Mouse (Mus musculus) limb, embryonic 15.5 days (tissue): ENCODE measurements around the gene Pcdh9. TPM values are rescaled to one million over a fixed set of nuclear protein-coding genes. Genes with fewer than 3 reads are reported as not detected.
"Not testable (repeated sequence)": the region's sequence is repeated elsewhere in the genome, so short reads cannot be mapped to it uniquely, and the experiment has no call there.

Source experiments
- ATAC-seq: fragments of 200-750 bp; cut with Nextera tagmentation; 2 replicates; pipeline ENCODE4 v1.8.0; 2017; ENCODE audit warnings: low read depth, moderate TSS enrichment; ENCODE audit not compliant: insufficient number of reproducible peaks, low FRiP score, low TSS enrichment
- H3K27ac ChIP-seq: fragments of 300-500 bp; sonication (generic); 2 replicates; pipeline ENCODE4 v1.5.1; 2015; ENCODE audit warnings: moderate library complexity, mild to moderate bottlenecking, inconsistent platforms
- H3K27me3 ChIP-seq: fragments of 300-500 bp; sonication (generic); 2 replicates; pipeline ENCODE4 v1.6.1; 2015; ENCODE audit warnings: inconsistent platforms
- H3K36me3 ChIP-seq: fragments of 300-500 bp; sonication (generic); 2 replicates; pipeline ENCODE4 v1.6.1; 2015; ENCODE audit warnings: inconsistent platforms
- H3K4me1 ChIP-seq: fragments of 300-500 bp; sonication (generic); 2 replicates; pipeline ENCODE4 v1.6.1; 2015; ENCODE audit warnings: inconsistent platforms
- H3K4me2 ChIP-seq: fragments of 300-500 bp; sonication (generic); 2 replicates; pipeline ENCODE4 v1.6.1; 2015; ENCODE audit warnings: mild to moderate bottlenecking, inconsistent platforms
- H3K4me3 ChIP-seq: fragments of 300-500 bp; sonication (generic); 2 replicates; pipeline ENCODE4 v1.5.1; 2015; ENCODE audit warnings: mild to moderate bottlenecking, inconsistent platforms
- H3K9ac ChIP-seq: fragments of 300-500 bp; sonication (generic); 2 replicates; pipeline ENCODE4 v1.6.1; 2015; ENCODE audit warnings: inconsistent platforms
- H3K9me3 ChIP-seq: fragments of 300-500 bp; sonication (generic); 2 replicates; pipeline ENCODE4 v1.6.1; 2016; ENCODE audit warnings: inconsistent platforms
- WGBS: fragments of 180-500 bp; shearing (Covaris S2); methylation state at CpG from one replicate; pipeline ENCODE4 v1.1.7; 2015; 5-methylcytosine and 5-hydroxymethylcytosine counted together
- polyA plus RNA-seq: library from polyadenylated mRNA; unstranded; fragments of >200 nt; fragmentation: Nextera tagmentation; extraction: Ambion mirVana; gene quantifications from 2 replicates; pipeline ENCODE4 v1.2.1, GENCODE M21; 2015

The Pcdh9 gene
- polyA plus RNA-seq, 1 experiment from 2014 or later, result 40.3 TPM

DNA sequence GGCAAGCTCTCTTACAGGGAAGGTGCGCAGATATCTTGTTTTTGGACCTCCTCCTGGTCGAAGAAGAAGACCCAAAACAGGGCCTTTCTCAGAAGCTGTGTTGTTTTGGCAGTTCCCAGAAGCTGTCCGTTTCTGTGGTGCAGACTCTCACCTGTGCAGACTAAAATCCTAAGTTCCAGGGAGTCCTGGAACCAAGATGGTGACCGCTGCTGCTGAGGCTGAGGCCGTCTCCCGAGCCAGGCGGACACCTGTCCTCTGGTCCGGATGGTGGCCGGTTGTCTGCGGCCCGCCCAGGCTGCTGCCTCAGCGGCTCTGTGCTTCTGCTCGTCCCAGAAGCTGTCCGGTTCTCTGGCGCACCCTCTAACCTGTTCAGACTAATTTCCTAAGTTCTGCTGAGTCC is 675.6 kb downstream of the Pcdh9 start:
- H3K27me3 ChIP-seq, H3K4me3 ChIP-seq, H3K9me3 ChIP-seq, H3K36me3 ChIP-seq, H3K27ac ChIP-seq, ATAC-seq, H3K9ac ChIP-seq, H3K4me1 ChIP-seq, H3K4me2 ChIP-seq: not testable (repeated sequence)
- WGBS, result 93% methylated on average over 11 of the region's 15 CpGs

DNA sequence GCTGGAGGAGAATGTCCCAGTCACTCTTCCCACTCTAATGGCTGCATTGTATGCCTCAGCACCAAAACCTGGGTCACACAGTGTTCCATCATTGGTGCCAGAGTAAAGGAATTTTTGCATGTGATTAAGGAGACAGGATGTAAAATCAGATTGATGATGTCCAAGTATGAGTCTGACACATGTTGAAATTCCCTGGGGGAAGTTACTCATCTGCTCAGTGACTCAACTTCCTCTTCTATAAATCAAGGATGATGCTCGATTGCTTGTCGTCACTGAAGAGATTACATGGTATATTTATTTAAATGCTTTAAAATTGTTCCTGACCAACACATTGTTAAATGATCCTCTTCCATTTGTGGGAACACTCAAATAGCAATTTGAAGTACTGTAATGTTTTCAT is 690.7 kb downstream of the Pcdh9 start:
- no peaks in the 10 kb centered on the region for H3K9me3 ChIP-seq
- H3K4me1 ChIP-seq, result no peaks in the 10 kb centered on the region
- no peak overlapping the region for H3K4me3 ChIP-seq
- ATAC-seq, result no peak
- H3K4me2 ChIP-seq, result no peak overlapping the region
- H3K9ac ChIP-seq, result no peak overlapping the region
- H3K36me3 ChIP-seq, result no peaks in the 10 kb centered on the region
- WGBS, result 61% methylated on average over 2 of the region's 2 CpGs
- H3K27ac ChIP-seq, result no peak overlapping the region
- H3K27me3 ChIP-seq, result no peaks in the 10 kb centered on the region

DNA sequence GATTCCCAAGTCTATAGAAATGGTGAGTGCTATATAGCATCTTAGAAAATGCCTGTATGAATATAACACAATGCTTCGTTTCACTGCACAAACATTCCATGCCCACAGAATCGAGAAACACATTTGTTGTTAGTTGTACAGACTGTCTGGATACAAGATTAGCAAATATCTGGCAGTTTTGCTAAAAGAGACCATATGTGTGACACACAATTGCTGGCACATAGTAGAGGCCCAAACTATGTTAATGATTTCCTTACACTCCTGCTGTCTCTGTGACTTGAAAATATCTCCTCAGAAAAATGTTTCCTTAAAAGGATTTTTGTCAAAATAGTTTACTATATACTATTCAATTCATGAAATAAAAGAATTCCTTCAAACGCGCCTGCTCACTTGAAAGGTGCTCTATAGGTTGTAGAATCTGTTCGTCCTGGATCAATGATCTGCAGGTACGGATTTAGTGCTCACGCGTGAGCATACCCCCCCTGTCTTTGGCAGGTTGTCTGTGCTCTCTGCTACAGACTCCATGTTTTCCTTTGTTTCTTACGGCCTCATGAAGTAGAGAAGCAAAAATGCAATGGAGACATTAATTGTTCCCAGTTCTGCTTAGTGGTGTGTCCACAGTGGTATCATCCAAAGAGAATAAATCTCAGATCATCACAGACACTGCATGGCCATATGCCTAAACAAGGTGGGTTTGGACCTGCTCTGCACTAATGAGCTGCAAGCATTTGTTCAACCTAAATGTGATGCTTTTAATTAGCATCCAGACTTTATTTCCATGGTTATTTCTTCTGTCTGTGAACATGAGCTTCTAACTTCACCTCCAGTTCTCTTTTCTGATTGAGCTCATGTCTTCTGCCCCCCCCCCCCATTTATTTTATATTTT is 707.6 kb downstream of the Pcdh9 start:
- Histone ChIP-seq H3K9ac (no peak overlapping the region), H3K27me3 (no peaks in the 10 kb centered on the region), H3K4me2 (no peak overlapping the region), H3K9me3 (no peaks in the 10 kb centered on the region), H3K4me1 (no peaks in the 10 kb centered on the region), H3K36me3 (no peaks in the 10 kb centered on the region), H3K4me3 (no peak overlapping the region), H3K27ac (no peak overlapping the region)
- ATAC-seq, result no peak
- WGBS, result 77% methylated on average over 9 of the region's 9 CpGs

DNA sequence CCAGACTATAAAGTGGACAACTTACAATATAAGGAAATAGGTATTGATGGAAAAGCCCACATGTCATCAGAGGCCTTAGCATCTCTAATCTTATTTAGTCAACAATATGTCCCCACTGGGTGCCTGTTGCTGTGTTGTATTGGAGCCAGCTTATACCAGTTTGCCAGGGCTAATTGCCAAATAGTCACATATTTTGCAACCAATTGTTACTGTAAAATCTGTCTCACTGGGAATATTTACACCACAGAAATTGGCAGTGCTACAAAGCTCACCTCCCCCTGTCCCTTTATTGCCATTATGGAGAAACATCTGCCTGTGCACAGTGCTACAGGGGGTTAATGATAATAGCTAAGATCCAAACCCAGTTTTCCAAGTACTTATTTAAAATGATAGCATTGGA is 721.3 kb downstream of the Pcdh9 start:
- H3K9ac ChIP-seq, result no peak overlapping the region
- no peak for ATAC-seq
- H3K9me3 ChIP-seq, result no peaks in the 10 kb centered on the region
- no peak overlapping the region for H3K4me2 ChIP-seq
- H3K27me3 ChIP-seq, result no peaks in the 10 kb centered on the region
- no peaks in the 10 kb centered on the region for H3K36me3 ChIP-seq
- no peak overlapping the region for H3K27ac ChIP-seq
- no peaks in the 10 kb centered on the region for H3K4me1 ChIP-seq
- H3K4me3 ChIP-seq, result no peak overlapping the region

DNA sequence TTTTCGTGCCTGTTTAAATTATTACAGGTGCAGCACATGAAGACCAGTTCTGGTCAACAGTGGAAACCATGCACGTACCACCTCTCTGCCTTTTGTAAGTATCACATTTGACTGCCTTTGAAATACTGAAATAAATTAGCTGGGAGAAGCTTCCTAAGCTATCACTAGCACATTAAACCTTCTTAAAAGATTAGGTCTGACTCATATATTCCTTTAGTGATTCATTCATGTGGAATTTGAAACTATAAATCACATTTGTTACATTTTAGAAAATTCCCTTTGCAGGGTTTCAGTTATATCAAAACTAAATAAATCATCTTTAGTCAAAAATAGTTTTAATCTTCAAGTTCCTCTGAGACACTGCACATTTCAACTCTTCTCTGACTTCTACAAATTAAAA is 722.1 kb downstream of the Pcdh9 start:
- Histone ChIP-seq H3K36me3 (no peaks in the 10 kb centered on the region), H3K27me3 (no peaks in the 10 kb centered on the region), H3K9ac (no peak overlapping the region), H3K4me1 (no peaks in the 10 kb centered on the region), H3K4me2 (no peak overlapping the region), H3K4me3 (no peak overlapping the region), H3K9me3 (no peaks in the 10 kb centered on the region), H3K27ac (no peak overlapping the region)
- ATAC-seq, result no peak
- WGBS, result 45% methylated on average over 2 of the region's 2 CpGs

DNA sequence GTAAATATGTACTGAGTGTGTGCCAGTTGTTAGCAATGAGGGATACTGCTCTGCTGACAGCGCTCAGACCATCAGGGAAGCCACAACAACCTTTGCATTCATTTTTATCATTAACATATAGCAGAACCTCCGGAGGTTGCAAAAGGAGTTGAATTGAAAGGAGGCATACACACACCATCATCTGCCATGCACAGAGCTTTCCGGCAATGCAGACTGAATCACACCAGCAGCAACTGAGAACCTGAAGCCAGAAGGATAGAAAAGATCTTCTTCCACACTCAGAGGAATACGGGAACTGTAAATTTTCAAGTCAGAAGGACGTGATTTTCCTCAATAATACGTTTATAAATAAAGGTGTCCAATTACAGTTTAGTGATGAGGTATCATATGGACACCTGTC is 747.1 kb downstream of the Pcdh9 start:
- Histone ChIP-seq H3K4me3 (no peak overlapping the region), H3K27me3 (no peaks in the 10 kb centered on the region), H3K27ac (no peak overlapping the region), H3K9me3 (no peaks in the 10 kb centered on the region), H3K9ac (no peak overlapping the region), H3K36me3 (no peaks in the 10 kb centered on the region), H3K4me1 (no peaks in the 10 kb centered on the region), H3K4me2 (no peak overlapping the region)
- WGBS, result 80% methylated on average over 6 of the region's 6 CpGs
- no peak for ATAC-seq

DNA sequence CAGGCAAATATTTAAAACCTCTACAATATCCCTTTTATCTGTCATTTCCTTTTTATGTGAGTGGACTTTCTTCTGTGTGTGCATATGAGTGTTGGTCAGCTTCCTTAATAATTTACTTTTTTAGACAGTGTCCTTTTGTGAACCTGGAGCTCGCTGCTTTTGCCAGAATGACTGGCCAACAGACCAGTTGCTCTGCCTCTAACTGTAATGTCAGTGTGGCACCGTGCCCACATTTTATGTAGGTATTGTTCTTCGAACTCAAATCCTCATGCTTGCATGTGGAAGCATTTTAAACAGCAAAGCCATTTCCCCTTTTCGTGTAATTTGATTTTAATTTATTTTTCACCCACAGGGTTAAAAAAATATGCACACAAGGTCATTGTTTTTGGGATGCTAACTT is 748.4 kb downstream of the Pcdh9 start:
- Histone ChIP-seq H3K4me3 (no peak overlapping the region), H3K27me3 (no peaks in the 10 kb centered on the region), H3K9ac (no peak overlapping the region), H3K4me1 (no peaks in the 10 kb centered on the region), H3K9me3 (no peaks in the 10 kb centered on the region), H3K27ac (no peak overlapping the region), H3K4me2 (no peak overlapping the region), H3K36me3 (no peaks in the 10 kb centered on the region)
- no peak for ATAC-seq
- 71% methylated on average over 4 of the region's 4 CpGs for WGBS

DNA sequence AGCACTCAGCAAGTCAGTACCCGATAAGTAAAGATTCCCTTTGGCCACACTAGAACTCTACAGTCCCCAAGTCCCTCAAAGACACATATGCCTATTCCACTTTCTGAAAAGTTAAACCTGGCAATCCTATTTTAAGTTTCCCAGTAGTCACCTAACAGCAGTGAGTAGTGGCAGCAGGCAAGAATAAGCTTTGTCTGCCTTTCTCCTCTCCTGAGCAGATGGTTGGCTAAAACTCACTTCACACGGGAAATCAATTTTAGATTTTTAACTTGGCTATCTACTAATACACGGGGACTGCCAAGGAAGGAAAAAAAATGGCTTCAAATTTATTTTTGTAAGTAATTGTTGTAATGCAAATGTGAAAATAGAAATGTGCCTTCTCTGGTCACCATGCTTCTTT is 763.5 kb downstream of the Pcdh9 start:
- H3K27ac ChIP-seq, result no peak overlapping the region
- H3K9ac ChIP-seq, result no peak overlapping the region
- no peaks in the 10 kb centered on the region for H3K9me3 ChIP-seq
- WGBS, result 78% methylated on average over 3 of the region's 3 CpGs
- no peaks in the 10 kb centered on the region for H3K27me3 ChIP-seq
- no peaks in the 10 kb centered on the region for H3K4me1 ChIP-seq
- ATAC-seq, result no peak
- H3K4me2 ChIP-seq, result no peak overlapping the region
- H3K4me3 ChIP-seq, result no peak overlapping the region
- no peaks in the 10 kb centered on the region for H3K36me3 ChIP-seq

DNA sequence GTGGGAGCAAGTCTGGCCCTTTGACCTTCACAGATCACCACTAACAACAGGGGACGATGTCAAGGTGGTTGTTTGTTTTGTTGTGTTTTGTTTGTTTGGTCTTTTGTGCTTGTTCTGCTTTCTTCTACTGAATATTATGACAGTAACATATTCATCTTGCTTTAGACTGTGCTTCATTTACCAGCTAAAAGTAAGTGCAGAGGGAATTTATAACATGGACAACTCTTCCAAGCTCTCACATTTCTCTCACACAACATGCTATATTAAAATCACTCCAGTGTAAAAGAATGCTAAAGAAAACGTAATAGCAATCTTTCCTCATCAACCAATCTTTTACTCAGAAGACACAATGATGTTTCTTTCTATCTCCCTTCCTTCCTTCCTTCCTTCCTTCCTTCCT is 787.7 kb downstream of the Pcdh9 start:
- no peaks in the 10 kb centered on the region for H3K27me3 ChIP-seq
- no peak for ATAC-seq
- H3K4me2 ChIP-seq, result no peak overlapping the region
- no peak overlapping the region for H3K4me3 ChIP-seq
- no peak overlapping the region for H3K9ac ChIP-seq
- H3K36me3 ChIP-seq, result no peaks in the 10 kb centered on the region
- 67% methylated on average over 2 of the region's 2 CpGs for WGBS
- H3K4me1 ChIP-seq, result no peaks in the 10 kb centered on the region
- H3K9me3 ChIP-seq, result no peaks in the 10 kb centered on the region
- no peak overlapping the region for H3K27ac ChIP-seq

DNA sequence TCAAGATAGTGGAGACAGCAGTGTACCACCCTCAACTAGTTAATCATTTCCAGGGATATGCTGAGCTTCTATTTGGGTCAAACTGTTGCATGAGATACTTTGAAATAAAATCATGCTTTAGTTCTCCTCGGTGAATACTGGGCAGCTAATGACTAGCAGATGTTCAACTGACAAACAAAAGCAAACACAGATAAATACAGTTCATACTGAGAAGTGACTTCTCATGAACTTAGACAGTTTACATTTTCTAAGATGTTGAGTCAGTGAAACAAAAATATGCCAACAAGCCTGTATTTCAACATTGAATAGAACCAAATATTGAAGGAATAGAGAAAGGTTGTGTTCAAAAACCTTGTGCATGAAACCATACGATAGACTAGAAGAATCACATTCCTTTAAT is 795.4 kb downstream of the Pcdh9 start:
- no peak overlapping the region for H3K9ac ChIP-seq
- ATAC-seq, result no peak
- WGBS, result 46% methylated on average over 2 of the region's 2 CpGs

DNA sequence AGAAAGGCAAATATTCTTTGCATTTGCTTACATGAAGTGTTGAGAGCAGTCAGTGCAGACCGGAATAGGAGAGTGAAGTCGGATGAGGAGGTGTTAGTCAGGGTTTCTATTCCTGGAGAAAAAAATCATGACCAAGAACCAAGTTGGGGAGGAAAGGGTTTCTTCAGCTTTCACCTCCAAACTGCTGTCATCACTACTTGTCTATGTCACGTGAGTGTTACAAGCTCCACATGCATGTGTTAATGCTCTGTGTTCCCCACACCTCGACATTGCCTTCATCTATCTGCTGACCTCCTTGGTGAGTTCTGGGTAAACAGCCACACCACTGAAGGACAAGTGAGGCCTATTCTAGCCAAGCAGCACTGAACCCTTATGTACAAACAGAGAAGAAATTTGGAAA is 797.7 kb downstream of the Pcdh9 start:
- Histone ChIP-seq H3K9me3 (no peaks in the 10 kb centered on the region), H3K36me3 (no peaks in the 10 kb centered on the region), H3K4me3 (no peak overlapping the region), H3K4me2 (no peak overlapping the region), H3K27me3 (no peaks in the 10 kb centered on the region), H3K4me1 (no peaks in the 10 kb centered on the region), H3K27ac (no peak overlapping the region), H3K9ac (no peak overlapping the region)
- 64% methylated on average over 4 of the region's 4 CpGs for WGBS
- ATAC-seq, result no peak

More for the DNA sequence above, 795.4 kb downstream of the Pcdh9 start:
- no peaks in the 10 kb centered on the region for H3K36me3 ChIP-seq
- H3K27me3 ChIP-seq, result no peaks in the 10 kb centered on the region
- H3K9me3 ChIP-seq, result no peaks in the 10 kb centered on the region
- H3K27ac ChIP-seq, result no peak overlapping the region
- H3K4me1 ChIP-seq, result no peaks in the 10 kb centered on the region
- no peak overlapping the region for H3K4me2 ChIP-seq
- H3K4me3 ChIP-seq, result no peak overlapping the region

DNA sequence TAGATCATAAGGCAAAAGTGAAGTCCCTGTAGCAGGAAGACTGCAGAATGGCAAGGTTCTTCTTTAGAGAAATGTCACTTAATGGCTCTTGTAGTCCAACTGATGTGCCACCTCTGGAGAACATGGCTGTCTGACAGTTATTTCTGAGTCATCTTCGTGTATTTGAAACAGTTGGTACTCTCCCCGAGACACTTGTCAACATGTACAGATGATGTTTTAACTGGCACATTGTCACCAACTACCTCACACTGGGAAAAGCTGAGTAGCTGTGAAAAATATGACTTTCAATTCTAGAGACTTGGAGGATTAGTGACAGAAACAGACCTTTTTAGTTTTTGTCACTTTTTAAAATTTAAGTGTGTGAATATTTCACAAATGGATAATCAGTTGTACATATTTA is 804.8 kb downstream of the Pcdh9 start:
- H3K36me3 ChIP-seq, result no peaks in the 10 kb centered on the region
- ATAC-seq, result no peak
- no peak overlapping the region for H3K9ac ChIP-seq
- H3K4me3 ChIP-seq, result no peak overlapping the region
- H3K27ac ChIP-seq, result no peak overlapping the region
- no peaks in the 10 kb centered on the region for H3K27me3 ChIP-seq
- H3K4me2 ChIP-seq, result no peak overlapping the region
- H3K4me1 ChIP-seq, result no peaks in the 10 kb centered on the region
- H3K9me3 ChIP-seq, result no peaks in the 10 kb centered on the region
- WGBS, result 65% methylated on average over 2 of the region's 2 CpGs

DNA sequence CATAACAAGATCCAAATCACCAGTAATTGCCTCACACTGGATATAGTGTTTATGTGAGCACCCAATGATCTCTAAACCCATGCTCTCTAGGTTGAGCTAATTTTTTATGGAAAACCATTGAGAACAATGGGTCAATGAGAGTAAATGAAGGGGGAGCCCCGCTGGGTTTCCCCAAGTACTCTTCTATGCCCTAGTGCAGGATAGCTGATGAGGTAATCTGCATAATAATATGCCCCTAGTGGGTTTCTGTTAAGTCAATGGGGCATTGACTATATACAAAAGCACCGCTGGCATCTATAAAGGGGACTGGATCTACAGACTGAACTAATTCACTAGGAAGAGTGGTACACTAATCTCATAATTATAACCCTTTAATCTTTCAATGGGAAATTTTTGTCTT is 807.3 kb downstream of the Pcdh9 start:
- no peaks in the 10 kb centered on the region for H3K4me1 ChIP-seq
- H3K4me2 ChIP-seq, result no peak overlapping the region
- no peak overlapping the region for H3K4me3 ChIP-seq
- no peak for ATAC-seq
- no peak overlapping the region for H3K9ac ChIP-seq
- H3K36me3 ChIP-seq, result no peaks in the 10 kb centered on the region
- no peaks in the 10 kb centered on the region for H3K9me3 ChIP-seq
- no peaks in the 10 kb centered on the region for H3K27me3 ChIP-seq
- WGBS, result 50% methylated on average over 2 of the region's 2 CpGs
- no peak overlapping the region for H3K27ac ChIP-seq
